Mouse (Mus musculus) forebrain, embryonic 15.5 days (tissue): ENCODE measurements at regions not wholly inside any gene's neighbourhood (a gene's known extent, or its start where the extent isn't known, plus 50 kb on each side); places are given as distances from the start of the nearest gene placed in this dataset.

Experiments
- ATAC-seq: fragments of 200-750 bp; cut with Nextera tagmentation; replicated peaks from 2 replicates; pipeline ENCODE4 v1.8.0; 2017; ENCODE audit warnings: mild to moderate bottlenecking, moderate TSS enrichment, moderate library complexity
- H3K27ac ChIP-seq: fragments of 300-500 bp; sonication (generic); replicated peaks from 2 replicates; pipeline ENCODE4 v1.5.1; 2015; ENCODE audit warnings: mild to moderate bottlenecking, inconsistent platforms
- H3K27me3 ChIP-seq: fragments of 300-500 bp; sonication (generic); 2 replicates; pipeline ENCODE4 v1.6.1; 2015; ENCODE audit warnings: inconsistent platforms
- H3K36me3 ChIP-seq: fragments of 300-500 bp; sonication (generic); 2 replicates; pipeline ENCODE4 v1.6.1; 2015; ENCODE audit warnings: mild to moderate bottlenecking, inconsistent platforms
- H3K4me1 ChIP-seq: fragments of 300-500 bp; sonication (generic); 2 replicates; pipeline ENCODE4 v1.6.1; 2015; ENCODE audit warnings: inconsistent platforms
- H3K4me2 ChIP-seq: fragments of 300-500 bp; sonication (generic); replicated peaks from 2 replicates; pipeline ENCODE4 v1.6.1; 2015; ENCODE audit warnings: mild to moderate bottlenecking, inconsistent platforms
- H3K4me3 ChIP-seq: fragments of 300-500 bp; sonication (generic); 2 replicates; pipeline ENCODE4 v1.5.1; 2015; ENCODE audit warnings: mild to moderate bottlenecking, inconsistent platforms
- H3K9ac ChIP-seq: fragments of 300-500 bp; sonication (generic); replicated peaks from 2 replicates; pipeline ENCODE4 v1.6.1; 2015; ENCODE audit warnings: mild to moderate bottlenecking, inconsistent platforms
- H3K9me3 ChIP-seq: fragments of 300-500 bp; sonication (generic); 2 replicates; pipeline ENCODE4 v1.6.1; 2016; ENCODE audit warnings: inconsistent platforms
- WGBS: fragments of 180-500 bp; shearing (Covaris S2); methylation state at CpG from one replicate; pipeline ENCODE4 v1.1.7; 2015; ENCODE audit warnings: mixed read lengths; 5-methylcytosine and 5-hydroxymethylcytosine counted together

DNA sequence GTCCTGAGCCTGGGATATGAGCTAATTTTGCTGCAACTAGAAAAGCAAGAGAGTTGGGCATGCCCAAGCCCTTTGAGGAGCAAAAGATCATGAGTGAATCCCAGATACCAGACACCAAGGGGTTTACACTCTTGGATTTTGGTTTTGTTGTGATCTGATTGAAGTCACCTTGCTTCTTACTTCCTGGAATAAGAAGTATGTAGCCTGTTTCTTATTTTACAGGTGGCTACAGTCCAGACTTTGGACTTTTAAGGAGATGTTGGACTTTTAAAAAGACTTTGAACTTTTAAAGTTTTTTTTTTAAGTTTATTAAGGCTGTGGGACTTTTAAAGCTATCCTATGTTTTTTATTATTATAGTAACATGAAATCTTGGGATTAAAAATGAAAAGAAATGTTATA, 332.0 kb upstream of the Hs6st1 start:
- no peak overlapping the region for H3K4me2 ChIP-seq
- ATAC-seq = no peak
- no peaks in the 10 kb centered on the region for H3K4me1 ChIP-seq
- no peak overlapping the region for H3K9ac ChIP-seq
- H3K36me3 ChIP-seq = no peaks in the 10 kb centered on the region
- no peaks in the 10 kb centered on the region for H3K9me3 ChIP-seq
- no peaks in the 10 kb centered on the region for H3K27me3 ChIP-seq
- H3K4me3 ChIP-seq = no peak overlapping the region
- H3K27ac ChIP-seq = no peak overlapping the region

DNA sequence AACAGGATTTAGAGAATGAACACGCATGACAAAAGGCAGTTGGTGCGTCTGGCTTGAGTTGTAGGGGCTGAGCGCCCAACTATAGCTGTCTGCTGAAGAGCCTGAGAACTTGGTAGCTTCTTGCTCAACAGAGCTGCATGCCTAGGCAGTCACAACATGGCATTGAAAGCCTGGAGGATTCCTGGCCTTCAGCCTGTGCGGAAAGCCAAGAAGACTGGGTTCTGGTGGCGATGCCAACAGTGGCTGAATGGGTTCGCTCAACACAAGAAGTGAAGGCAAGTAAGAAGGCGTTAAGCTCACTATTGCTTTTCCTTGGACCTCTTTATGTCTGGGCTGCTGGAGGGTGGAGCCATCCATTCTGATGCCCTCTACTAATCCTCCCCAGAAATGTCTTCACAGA, 318.6 kb upstream of the Hs6st1 start:
- ATAC-seq = peak; percentile 69
- Histone ChIP-seq H3K27ac (0 out of 2 replicates have a peak overlapping the region, but pooled peaks have one; percentile 24), H3K4me3 (no peak overlapping the region), H3K9me3 (no peaks in the 10 kb centered on the region), H3K4me1 (peaks cover 13% of the 10 kb centered on the region), H3K36me3 (no peaks in the 10 kb centered on the region), H3K27me3 (no peaks in the 10 kb centered on the region), H3K4me2 (no peak overlapping the region), H3K9ac (no peak overlapping the region)
- 77% methylated on average over 7 of the region's 7 CpGs for WGBS

- Histone ChIP-seq H3K36me3 (no peaks in the 10 kb centered on the region), H3K27me3 (no peaks in the 10 kb centered on the region), H3K4me2 (no peak overlapping the region), H3K9ac (no peak overlapping the region), H3K27ac (peak overlapping the region; percentile 56; the same call in 1 of the 2 replicates), H3K9me3 (no peaks in the 10 kb centered on the region), H3K4me3 (no peak overlapping the region), H3K4me1 (peaks cover 13% of the 10 kb centered on the region)
- ATAC-seq = peak; percentile 87
- WGBS = 9% methylated on average over 4 of the region's 4 CpGs
Measured at GRCm38 (mm10) chr1:35750092-35750521, 318.1 kb upstream of the Hs6st1 start.

DNA sequence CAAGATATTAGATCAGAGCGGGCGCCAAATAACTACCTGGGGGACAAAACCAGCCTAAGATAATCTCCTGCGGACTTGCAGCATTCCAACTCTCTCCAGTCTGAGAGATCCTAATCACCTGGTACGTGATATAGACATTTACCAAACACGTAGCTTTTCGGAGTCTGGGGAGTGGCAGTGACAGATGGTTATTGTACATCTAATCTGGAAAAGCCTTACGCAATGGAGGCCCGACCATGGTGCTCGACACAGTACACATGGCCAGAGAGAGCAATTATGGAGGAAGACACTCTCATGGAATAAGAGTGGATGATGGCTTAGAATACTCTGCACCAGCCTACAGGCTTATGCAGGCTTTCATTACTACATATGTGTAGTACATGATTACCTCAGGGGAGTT, 315.6 kb upstream of the Hs6st1 start:
- Histone ChIP-seq H3K27ac (no peak overlapping the region), H3K4me1 (peaks cover 13% of the 10 kb centered on the region), H3K4me2 (no peak overlapping the region), H3K27me3 (no peaks in the 10 kb centered on the region), H3K9me3 (no peaks in the 10 kb centered on the region), H3K4me3 (no peak overlapping the region), H3K9ac (no peak overlapping the region), H3K36me3 (no peaks in the 10 kb centered on the region)
- 94% methylated on average over 9 of the region's 9 CpGs for WGBS
- no peak for ATAC-seq

GRCm38 (mm10) chr1:35754170-35754569, 314.0 kb upstream of the Hs6st1 start:
- peaks cover 13% of the 10 kb centered on the region for H3K4me1 ChIP-seq
- H3K9ac ChIP-seq = no peak overlapping the region
- H3K36me3 ChIP-seq = no peaks in the 10 kb centered on the region
- 95% methylated on average over 9 of the region's 11 CpGs for WGBS
- ATAC-seq = no peak
- H3K9me3 ChIP-seq = no peaks in the 10 kb centered on the region
- H3K27ac ChIP-seq = no peak overlapping the region
- no peak overlapping the region for H3K4me2 ChIP-seq
- H3K27me3 ChIP-seq = no peaks in the 10 kb centered on the region
- no peak overlapping the region for H3K4me3 ChIP-seq

- H3K4me1 ChIP-seq = no peaks in the 10 kb centered on the region
- 86% methylated on average over 12 of the region's 12 CpGs for WGBS
- no peaks in the 10 kb centered on the region for H3K36me3 ChIP-seq
- no peak overlapping the region for H3K4me2 ChIP-seq
- H3K9ac ChIP-seq = no peak overlapping the region
- ATAC-seq = no peak
- no peak overlapping the region for H3K4me3 ChIP-seq
- H3K27ac ChIP-seq = no peak overlapping the region
- no peaks in the 10 kb centered on the region for H3K9me3 ChIP-seq
- H3K27me3 ChIP-seq = no peaks in the 10 kb centered on the region
Measured at GRCm38 (mm10) chr1:35759010-35759409, 309.2 kb upstream of the Hs6st1 start.

DNA sequence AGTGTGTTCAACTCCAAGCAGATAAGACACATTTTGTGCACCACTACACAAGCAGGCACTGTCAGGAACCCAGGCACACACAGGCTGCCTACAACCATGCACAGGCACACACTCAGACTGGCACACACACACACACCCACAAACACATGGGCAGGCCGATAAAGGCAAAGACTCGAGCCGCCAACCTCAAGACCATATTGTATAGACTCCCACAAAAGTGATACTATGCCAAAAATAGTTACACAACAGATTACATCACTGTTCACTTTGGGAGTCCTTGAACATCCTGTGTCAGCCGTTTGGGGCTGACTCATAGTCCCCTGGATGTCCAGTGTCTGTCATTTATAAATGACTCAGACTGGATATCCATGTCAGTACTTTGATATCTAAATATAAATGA, 308.6 kb upstream of the Hs6st1 start:
- WGBS = 81% methylated on average over 4 of the region's 4 CpGs
- Histone ChIP-seq H3K27me3 (no peaks in the 10 kb centered on the region), H3K9me3 (no peaks in the 10 kb centered on the region)

DNA sequence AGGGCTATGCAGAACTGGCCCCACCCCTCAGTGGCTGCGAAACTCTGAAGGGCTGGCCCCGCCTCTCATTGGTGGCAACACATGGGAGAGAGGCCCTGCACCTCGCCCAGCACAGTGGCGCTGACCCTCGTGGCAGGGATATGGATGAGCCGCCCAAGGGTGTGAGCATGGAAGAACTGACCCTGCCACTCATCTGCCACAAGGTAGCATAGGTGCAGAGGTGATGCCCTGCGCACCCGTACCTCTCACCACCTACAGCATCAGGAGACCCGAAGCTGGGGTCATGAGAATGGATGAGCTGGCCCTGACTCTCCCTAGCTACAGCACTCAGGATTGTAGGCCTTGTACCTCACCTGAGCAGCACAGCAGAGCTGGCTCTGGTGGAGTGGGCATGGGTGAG, 305.1 kb upstream of the Hs6st1 start:
- Histone ChIP-seq H3K4me1 (no peaks in the 10 kb centered on the region), H3K27me3 (no peaks in the 10 kb centered on the region), H3K36me3 (no peaks in the 10 kb centered on the region), H3K4me3 (no peak overlapping the region), H3K27ac (no peak overlapping the region), H3K4me2 (no peak overlapping the region), H3K9ac (no peak overlapping the region), H3K9me3 (no peaks in the 10 kb centered on the region)
- WGBS = 90% methylated on average over 9 of the region's 9 CpGs
- no peak for ATAC-seq

More for the DNA sequence above, 308.6 kb upstream of the Hs6st1 start:
- Histone ChIP-seq H3K36me3 (no peaks in the 10 kb centered on the region), H3K4me1 (no peaks in the 10 kb centered on the region), H3K27ac (no peak overlapping the region), H3K4me2 (no peak overlapping the region), H3K9ac (no peak overlapping the region), H3K4me3 (no peak overlapping the region)
- ATAC-seq = no peak

DNA sequence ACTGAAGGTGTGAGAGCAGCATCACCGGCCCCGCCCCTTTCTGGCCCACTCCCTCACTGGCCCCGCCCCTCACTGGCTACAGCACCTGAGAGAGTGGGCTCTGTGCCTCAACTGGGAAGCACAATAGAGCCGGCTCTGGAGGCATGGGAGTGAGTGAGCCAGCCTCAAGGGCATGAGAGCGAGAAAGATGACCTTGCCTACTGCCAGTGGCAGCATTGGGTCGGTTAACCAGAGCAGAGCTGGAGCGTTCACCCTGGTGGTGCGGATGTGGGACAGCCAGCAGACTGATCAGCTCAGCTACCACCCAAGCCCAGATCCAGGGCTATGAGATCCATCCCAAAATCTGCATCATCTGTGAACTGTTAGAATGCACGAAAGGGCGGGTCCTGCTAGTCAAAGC, 304.7 kb upstream of the Hs6st1 start:
- Histone ChIP-seq H3K4me3 (no peak overlapping the region), H3K27ac (no peak overlapping the region), H3K9me3 (no peaks in the 10 kb centered on the region), H3K4me2 (no peak overlapping the region), H3K36me3 (no peaks in the 10 kb centered on the region), H3K4me1 (no peaks in the 10 kb centered on the region), H3K27me3 (no peaks in the 10 kb centered on the region), H3K9ac (no peak overlapping the region)
- 88% methylated on average over 10 of the region's 10 CpGs for WGBS
- no peak for ATAC-seq

- ATAC-seq = no peak
- whole genome bisulfite sequencing = 97% methylated on average over 1 of the region's 1 CpGs
- no peak overlapping the region for H3K27ac ChIP-seq
- no peaks in the 10 kb centered on the region for H3K9me3 ChIP-seq
- no peaks in the 10 kb centered on the region for H3K4me1 ChIP-seq
- no peak overlapping the region for H3K4me3 ChIP-seq
- no peak overlapping the region for H3K4me2 ChIP-seq
- H3K36me3 ChIP-seq = no peaks in the 10 kb centered on the region
- no peaks in the 10 kb centered on the region for H3K27me3 ChIP-seq
- H3K9ac ChIP-seq = no peak overlapping the region
Measured at GRCm38 (mm10) chr1:35764068-35764467, 304.1 kb upstream of the Hs6st1 start.

GRCm38 (mm10) chr1:35765692-35766091, 302.5 kb upstream of the Hs6st1 start:
- H3K4me1 ChIP-seq = no peaks in the 10 kb centered on the region

DNA sequence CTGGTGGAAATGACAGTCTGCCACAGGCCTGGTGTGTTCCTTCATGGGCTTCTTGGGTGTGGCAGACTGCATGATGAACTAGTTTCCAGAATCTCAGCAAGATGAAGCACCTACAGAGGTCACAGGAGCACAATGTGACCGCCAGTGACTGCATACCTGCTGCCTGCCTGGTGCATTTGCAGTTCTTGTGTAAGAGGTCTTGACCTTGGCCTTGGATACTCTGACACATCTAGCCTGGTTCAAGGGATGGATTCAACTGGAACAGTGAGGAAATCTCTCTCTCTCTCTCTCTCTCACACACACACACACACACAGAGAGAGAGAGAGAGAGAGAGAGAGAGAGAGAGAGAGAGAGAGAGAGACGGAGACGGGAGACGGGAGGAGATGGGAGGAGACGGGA, 301.9 kb upstream of the Hs6st1 start:
- 87% methylated on average over 5 of the region's 5 CpGs for WGBS
- ATAC-seq = no peak
- H3K4me3 ChIP-seq = no peak overlapping the region

More at GRCm38 (mm10) chr1:35765692-35766091, 302.5 kb upstream of the Hs6st1 start:
- no peak for ATAC-seq
- Histone ChIP-seq H3K4me3 (no peak overlapping the region), H3K27me3 (no peaks in the 10 kb centered on the region), H3K36me3 (no peaks in the 10 kb centered on the region), H3K27ac (no peak overlapping the region), H3K4me2 (no peak overlapping the region), H3K9ac (no peak overlapping the region), H3K9me3 (no peaks in the 10 kb centered on the region)
- 88% methylated on average over 4 of the region's 4 CpGs for WGBS

GRCm38 (mm10) chr1:35772567-35772966, 295.6 kb upstream of the Hs6st1 start:
- H3K9ac ChIP-seq = no peak overlapping the region
- ATAC-seq = no peak
- H3K4me2 ChIP-seq = no peak overlapping the region
- H3K4me3 ChIP-seq = no peak overlapping the region
- H3K27ac ChIP-seq = no peak overlapping the region
- H3K27me3 ChIP-seq = no peaks in the 10 kb centered on the region
- H3K4me1 ChIP-seq = no peaks in the 10 kb centered on the region
- no peaks in the 10 kb centered on the region for H3K36me3 ChIP-seq
- 87% methylated on average over 6 of the region's 6 CpGs for WGBS
- H3K9me3 ChIP-seq = no peaks in the 10 kb centered on the region

More for the DNA sequence above, 301.9 kb upstream of the Hs6st1 start:
- Histone ChIP-seq H3K27ac (no peak overlapping the region), H3K9ac (no peak overlapping the region), H3K4me2 (no peak overlapping the region), H3K4me1 (no peaks in the 10 kb centered on the region), H3K9me3 (no peaks in the 10 kb centered on the region), H3K36me3 (no peaks in the 10 kb centered on the region), H3K27me3 (no peaks in the 10 kb centered on the region)
